Mouse (Mus musculus) spleen, adult 2 months (tissue): ENCODE measurements around the gene Gm44965. TPM values are rescaled to one million over a fixed set of nuclear protein-coding genes. Genes with fewer than 3 reads are reported as not detected.
A peak's percentile ranks its signal among the peaks of the same experiment; 100 is the strongest.
"Not testable (repeated sequence)": the region's sequence is repeated elsewhere in the genome, so short reads cannot be mapped to it uniquely, and the experiment has no call there.

Experiments
- DNase-seq, 2 experiments: peaks; one replicate each; pipeline versions ENCODE4 v3.0.0 to v3.0.0-alpha.2; 2012 to 2021; ENCODE audit warnings: low spot score in 2 of 2, low read depth in 1 of 2
- H3K27ac ChIP-seq: fragments of 200-500 bp; 2 replicates; pipeline ENCODE4 v1.5.1; 2012; ENCODE audit warnings: low read length, inconsistent platforms; ENCODE audit not compliant: insufficient read depth
- H3K27me3 ChIP-seq: fragments of 200-500 bp; 2 replicates; pipeline ENCODE4 v1.6.1; 2012; ENCODE audit warnings: mild to moderate bottlenecking, moderate library complexity, low read length, inconsistent platforms; ENCODE audit not compliant: control insufficient read depth, insufficient read depth
- H3K36me3 ChIP-seq: fragments of 200-500 bp; 2 replicates; pipeline ENCODE4 v1.6.1; 2012; ENCODE audit warnings: mild to moderate bottlenecking, low read length, inconsistent platforms; ENCODE audit not compliant: control insufficient read depth, insufficient read depth
- H3K4me1 ChIP-seq: fragments of 200-500 bp; 2 replicates; pipeline ENCODE4 v1.6.1; 2011; ENCODE audit warnings: inconsistent platforms; ENCODE audit not compliant: control insufficient read depth, insufficient read depth, insufficient read length
- H3K4me3 ChIP-seq: fragments of 200-500 bp; 2 replicates; pipeline ENCODE4 v1.5.1; 2011; ENCODE audit warnings: mild to moderate bottlenecking, inconsistent platforms; ENCODE audit not compliant: insufficient read depth, insufficient read length; ENCODE audit errors: extremely low read depth
- CTCF ChIP-seq: fragments of 200-500 bp; IDR thresholded peaks from 2 replicates; pipeline ENCODE4 v1.5.1; 2011; ENCODE audit warnings: mild to moderate bottlenecking, inconsistent platforms; ENCODE audit not compliant: insufficient read depth, insufficient read length, insufficient replicate concordance; ENCODE audit errors: extremely low read depth
- POLR2A ChIP-seq: fragments of 200-500 bp; IDR thresholded peaks from 2 replicates; pipeline ENCODE4 v1.6.1; 2011; ENCODE audit warnings: low read depth, low read length, inconsistent platforms
- WGBS: fragments of 180-500 bp; shearing (Covaris S2); methylation state at CpG from one replicate; pipeline ENCODE4 v1.1.7; 2018; 5-methylcytosine and 5-hydroxymethylcytosine counted together
- polyA plus RNA-seq: library from polyadenylated mRNA; depleted of rRNA; stranded (reverse); fragments of >200 nt; gene quantifications from 2 replicates; pipeline ENCODE4 v1.2.3, GENCODE M21; 2012

The Gm44965 gene
- polyA plus RNA-seq, 1 experiment = not detected

- H3K4me1 ChIP-seq = peaks cover 3% of the 10 kb centered on the region; the same call in 1 of the 2 replicates
- TF ChIP-seq POLR2A (no peak), CTCF (no peak)
- H3K36me3 ChIP-seq = peaks cover 3% of the 10 kb centered on the region
- WGBS = under 1% methylated on average over 28 of the region's 28 CpGs
- peak overlapping the region; percentile 34; the same call in 1 of the 2 replicates for H3K27ac ChIP-seq
- no peak for DNase-seq
- peak overlapping the region; percentile 88 for H3K4me3 ChIP-seq
- H3K27me3 ChIP-seq = no peaks in the 10 kb centered on the region
These were observed 8.5 kb downstream of the Gm44965 start for GRCm38 (mm10) chr6:48602080-48602741.

- Histone ChIP-seq H3K27ac (no peak overlapping the region), H3K27me3 (no peaks in the 10 kb centered on the region), H3K36me3 (no peaks in the 10 kb centered on the region; the same call in 1 of the 2 replicates), H3K4me1 (no peaks in the 10 kb centered on the region), H3K4me3 (no peak overlapping the region)
- TF ChIP-seq CTCF (no peak), POLR2A (no peak)
- 85% methylated on average over 2 of the region's 2 CpGs for WGBS
- DNase-seq = no peak
These were observed 14.4 kb downstream of the Gm44965 start for GRCm38 (mm10) chr6:48608124-48608523.

GRCm38 (mm10) chr6:48609512-48609911 is 15.8 kb downstream of the Gm44965 start:
- H3K4me1 ChIP-seq = no peaks in the 10 kb centered on the region
- no peaks in the 10 kb centered on the region; the same call in 1 of the 2 replicates for H3K36me3 ChIP-seq
- no peak overlapping the region for H3K4me3 ChIP-seq
- no peak for DNase-seq
- no peak for TF ChIP-seq CTCF
- TF ChIP-seq POLR2A = no peak
- H3K27ac ChIP-seq = no peak overlapping the region
- no peaks in the 10 kb centered on the region for H3K27me3 ChIP-seq
- WGBS = 47% methylated on average over 7 of the region's 7 CpGs

- 89% methylated on average over 3 of the region's 3 CpGs for WGBS
- no peak for TF ChIP-seq POLR2A
- no peak for TF ChIP-seq CTCF
These were observed 16.9 kb downstream of the Gm44965 start for GRCm38 (mm10) chr6:48610657-48611056.

GRCm38 (mm10) chr6:48613464-48613863 is 19.7 kb downstream of the Gm44965 start:
- Histone ChIP-seq H3K27me3 (no peaks in the 10 kb centered on the region), H3K27ac (no peak overlapping the region), H3K36me3 (no peaks in the 10 kb centered on the region; the same call in 1 of the 2 replicates), H3K4me1 (no peaks in the 10 kb centered on the region), H3K4me3 (no peak overlapping the region)
- TF ChIP-seq CTCF = no peak
- no peak for TF ChIP-seq POLR2A
- no peak for DNase-seq
- WGBS = 95% methylated on average over 4 of the region's 4 CpGs

More at GRCm38 (mm10) chr6:48610657-48611056, 16.9 kb downstream of the Gm44965 start:
- no peaks in the 10 kb centered on the region for H3K27me3 ChIP-seq
- no peaks in the 10 kb centered on the region; the same call in 1 of the 2 replicates for H3K36me3 ChIP-seq
- no peak for DNase-seq
- no peak overlapping the region for H3K27ac ChIP-seq
- no peaks in the 10 kb centered on the region for H3K4me1 ChIP-seq
- no peak overlapping the region for H3K4me3 ChIP-seq

- no peak for DNase-seq
- Histone ChIP-seq H3K4me1 (no peaks in the 10 kb centered on the region), H3K27me3 (no peaks in the 10 kb centered on the region), H3K27ac (no peak overlapping the region), H3K4me3 (no peak overlapping the region), H3K36me3 (peaks cover 6% of the 10 kb centered on the region)
- TF ChIP-seq POLR2A = no peak
- no peak for TF ChIP-seq CTCF
- 93% methylated on average over 5 of the region's 5 CpGs for WGBS
These were observed 21.0 kb downstream of the Gm44965 start for GRCm38 (mm10) chr6:48614756-48615155.

GRCm38 (mm10) chr6:48620031-48620430 is 26.3 kb downstream of the Gm44965 start:
- Histone ChIP-seq H3K4me3 (no peak overlapping the region), H3K36me3 (peaks cover 15% of the 10 kb centered on the region), H3K27me3 (no peaks in the 10 kb centered on the region)

GRCm38 (mm10) chr6:48622186-48622843 is 28.6 kb downstream of the Gm44965 start:
- H3K36me3 ChIP-seq = peaks cover 15% of the 10 kb centered on the region
- H3K4me1 ChIP-seq, H3K27ac ChIP-seq, DNase-seq, H3K27me3 ChIP-seq, H3K4me3 ChIP-seq: not testable (repeated sequence)
- 86% methylated on average over 8 of the region's 8 CpGs for WGBS

More at GRCm38 (mm10) chr6:48620031-48620430, 26.3 kb downstream of the Gm44965 start:
- 96% methylated on average over 30 of the region's 30 CpGs for WGBS
- Histone ChIP-seq H3K27ac (no peak overlapping the region), H3K4me1 (no peaks in the 10 kb centered on the region)
- DNase-seq = no peak
- TF ChIP-seq POLR2A = no peak
- TF ChIP-seq CTCF = no peak
